Mouse (Mus musculus) spleen, adult 2 months (tissue): ENCODE measurements around the gene Catsper3. TPM values are rescaled to one million over a fixed set of nuclear protein-coding genes. Genes with fewer than 3 reads are reported as not detected.

Experiments used
- DNase-seq, 2 experiments: peaks; one replicate each; pipeline versions ENCODE4 v3.0.0 to v3.0.0-alpha.2; 2012 to 2021; ENCODE audit warnings: low spot score in 2 of 2, low read depth in 1 of 2
- H3K27ac ChIP-seq: fragments of 200-500 bp; 2 replicates; pipeline ENCODE4 v1.5.1; 2012; ENCODE audit warnings: low read length, inconsistent platforms; ENCODE audit not compliant: insufficient read depth
- H3K27me3 ChIP-seq: fragments of 200-500 bp; 2 replicates; pipeline ENCODE4 v1.6.1; 2012; ENCODE audit warnings: mild to moderate bottlenecking, moderate library complexity, low read length, inconsistent platforms; ENCODE audit not compliant: control insufficient read depth, insufficient read depth
- H3K36me3 ChIP-seq: fragments of 200-500 bp; 2 replicates; pipeline ENCODE4 v1.6.1; 2012; ENCODE audit warnings: mild to moderate bottlenecking, low read length, inconsistent platforms; ENCODE audit not compliant: control insufficient read depth, insufficient read depth
- H3K4me1 ChIP-seq: fragments of 200-500 bp; 2 replicates; pipeline ENCODE4 v1.6.1; 2011; ENCODE audit warnings: inconsistent platforms; ENCODE audit not compliant: control insufficient read depth, insufficient read depth, insufficient read length
- H3K4me3 ChIP-seq: fragments of 200-500 bp; 2 replicates; pipeline ENCODE4 v1.5.1; 2011; ENCODE audit warnings: mild to moderate bottlenecking, inconsistent platforms; ENCODE audit not compliant: insufficient read depth, insufficient read length; ENCODE audit errors: extremely low read depth
- CTCF ChIP-seq: fragments of 200-500 bp; IDR thresholded peaks from 2 replicates; pipeline ENCODE4 v1.5.1; 2011; ENCODE audit warnings: mild to moderate bottlenecking, inconsistent platforms; ENCODE audit not compliant: insufficient read depth, insufficient read length, insufficient replicate concordance; ENCODE audit errors: extremely low read depth
- POLR2A ChIP-seq: fragments of 200-500 bp; IDR thresholded peaks from 2 replicates; pipeline ENCODE4 v1.6.1; 2011; ENCODE audit warnings: low read depth, low read length, inconsistent platforms
- WGBS: fragments of 180-500 bp; shearing (Covaris S2); methylation state at CpG from one replicate; pipeline ENCODE4 v1.1.7; 2018; 5-methylcytosine and 5-hydroxymethylcytosine counted together
- polyA plus RNA-seq: library from polyadenylated mRNA; depleted of rRNA; stranded (reverse); fragments of >200 nt; gene quantifications from 2 replicates; pipeline ENCODE4 v1.2.3, GENCODE M21; 2012

Catsper3 gene
- polyA plus RNA-seq, 1 experiment, result 0.06 TPM

DNA sequence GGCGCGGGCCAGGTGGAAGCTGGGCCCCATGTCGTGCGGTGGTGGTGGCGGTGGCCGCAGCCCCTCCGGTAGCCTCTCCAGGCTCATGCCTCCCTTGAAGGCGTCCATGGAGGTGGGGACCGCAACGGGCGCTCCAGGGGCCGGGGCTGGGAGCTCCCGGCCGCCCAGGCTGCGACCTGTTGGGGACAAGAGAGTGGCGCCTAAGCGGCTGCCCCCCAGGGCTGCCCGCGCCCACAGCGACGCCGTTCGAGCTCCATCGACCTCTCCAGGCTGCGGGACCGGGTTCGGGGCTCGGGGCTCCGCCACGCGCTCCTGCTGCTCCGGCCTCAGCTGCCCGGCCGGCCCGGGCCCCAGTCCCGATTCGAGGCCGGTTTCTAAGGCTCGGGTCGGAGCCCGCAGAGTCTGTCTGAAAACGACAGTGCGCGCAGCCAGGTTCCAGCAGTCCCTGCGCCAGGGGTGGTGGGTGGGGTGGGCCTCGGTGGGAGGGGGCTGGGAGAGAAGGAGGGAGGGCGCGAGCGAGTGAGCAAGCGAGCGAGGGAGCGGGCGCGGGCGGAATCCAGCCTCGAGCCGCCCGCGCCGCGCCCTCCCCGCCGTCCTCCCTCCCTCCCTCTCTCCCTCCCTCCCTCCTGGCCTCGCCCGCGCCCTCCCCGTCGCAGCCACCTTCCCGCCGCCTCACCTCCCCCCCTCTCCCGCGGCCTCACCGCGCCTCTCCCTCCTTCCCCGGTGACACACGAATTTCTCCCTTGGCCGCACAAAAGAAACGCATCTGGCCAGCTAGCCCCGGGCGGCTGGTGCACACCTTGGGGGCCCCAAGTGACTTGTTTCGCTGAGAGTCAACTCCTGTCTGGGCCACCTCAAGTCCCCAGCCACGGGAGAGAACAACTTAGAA lies 46.7 kb downstream of the Catsper3 start:
- no peak for DNase-seq
- Histone ChIP-seq H3K27ac (no peak overlapping the region), H3K4me3 (no peak overlapping the region), H3K4me1 (peaks cover 2% of the 10 kb centered on the region; the same call in 1 of the 2 replicates), H3K27me3 (peaks cover 46% of the 10 kb centered on the region), H3K36me3 (no peaks in the 10 kb centered on the region)
- TF ChIP-seq POLR2A (no peak), CTCF (no peak)
- WGBS, result 3% methylated on average over 60 of the region's 82 CpGs

DNA sequence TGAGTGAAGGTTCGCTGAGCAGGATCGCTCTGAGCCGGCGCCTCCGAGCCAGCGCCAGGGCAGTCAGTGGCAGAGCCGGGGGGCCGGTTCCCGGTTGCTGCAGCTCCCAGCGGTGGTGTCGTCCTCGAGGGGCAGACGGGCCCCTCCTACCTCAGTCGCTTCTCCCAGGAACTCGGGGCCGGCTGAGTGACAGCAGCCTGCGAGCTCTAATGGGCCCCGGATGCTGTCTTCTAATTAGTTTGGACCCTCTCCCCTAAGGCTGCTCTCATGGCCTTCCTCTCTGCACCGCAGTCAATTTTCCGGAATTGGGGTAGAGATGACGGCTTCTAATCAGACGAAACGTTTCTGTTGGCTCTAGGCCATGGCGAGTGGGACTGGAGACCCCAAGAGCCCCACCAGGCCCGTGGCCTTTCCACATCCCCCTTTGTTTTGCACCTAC lies 47.4 kb downstream of the Catsper3 start:
- Histone ChIP-seq H3K4me1 (peaks cover 2% of the 10 kb centered on the region; the same call in 1 of the 2 replicates), H3K36me3 (no peaks in the 10 kb centered on the region), H3K4me3 (no peak overlapping the region), H3K27ac (no peak overlapping the region), H3K27me3 (peaks cover 43% of the 10 kb centered on the region)
- WGBS, result 12% methylated on average over 25 of the region's 25 CpGs
- no peak for DNase-seq
- TF ChIP-seq POLR2A (no peak), CTCF (no peak)

DNA sequence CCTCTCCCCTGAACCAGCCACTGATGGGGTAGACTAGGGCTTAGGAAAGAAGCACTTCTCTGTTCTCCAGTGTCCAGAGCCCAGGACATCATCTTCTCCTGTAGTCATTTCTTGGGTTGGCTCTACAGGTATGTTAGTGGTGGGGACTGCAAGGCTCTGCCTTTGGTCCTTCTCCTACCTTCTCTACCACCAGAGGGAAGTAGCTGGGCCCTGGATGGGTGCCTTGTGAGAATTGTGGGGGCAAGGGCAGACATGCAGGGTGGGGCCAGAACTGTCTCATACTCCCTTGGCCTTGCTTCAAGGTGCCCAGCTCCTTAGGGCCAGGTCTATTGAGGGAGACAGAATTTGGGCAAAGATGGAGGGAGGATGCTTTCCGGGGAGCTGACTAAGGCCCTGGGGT lies 48.2 kb downstream of the Catsper3 start:
- Histone ChIP-seq H3K4me3 (no peak overlapping the region), H3K36me3 (no peaks in the 10 kb centered on the region), H3K27me3 (peaks cover 44% of the 10 kb centered on the region), H3K27ac (no peak overlapping the region), H3K4me1 (peaks cover 2% of the 10 kb centered on the region; the same call in 1 of the 2 replicates)
- 63% methylated on average over 1 of the region's 1 CpGs for WGBS
- TF ChIP-seq CTCF, result no peak
- TF ChIP-seq POLR2A, result no peak
- no peak for DNase-seq

DNA sequence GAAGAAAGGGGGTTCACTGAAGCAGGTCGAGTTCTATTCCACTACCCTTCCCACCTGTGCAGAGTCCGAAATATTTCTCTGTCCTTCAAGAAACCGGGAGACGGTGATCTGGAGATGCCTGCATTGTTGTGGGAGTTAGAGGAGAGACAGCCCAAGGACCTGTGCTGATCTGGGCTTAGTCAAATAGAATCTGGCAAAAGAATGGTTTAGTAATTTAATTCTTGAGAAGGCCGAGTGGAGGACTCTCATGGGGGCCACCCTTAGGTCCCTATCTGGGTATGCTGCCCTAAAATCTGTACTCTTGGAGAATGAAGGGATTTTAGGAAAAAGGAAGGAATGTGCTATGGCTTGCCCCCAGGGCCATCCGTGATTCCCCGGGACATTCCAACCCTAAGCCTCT lies 49.6 kb downstream of the Catsper3 start:
- Histone ChIP-seq H3K27ac (no peak overlapping the region), H3K36me3 (no peaks in the 10 kb centered on the region), H3K4me1 (peaks cover 2% of the 10 kb centered on the region; the same call in 1 of the 2 replicates), H3K4me3 (no peak overlapping the region), H3K27me3 (peaks cover 40% of the 10 kb centered on the region)
- WGBS, result 18% methylated on average over 7 of the region's 7 CpGs
- DNase-seq, result no peak
- TF ChIP-seq POLR2A, result no peak
- TF ChIP-seq CTCF, result no peak

DNA sequence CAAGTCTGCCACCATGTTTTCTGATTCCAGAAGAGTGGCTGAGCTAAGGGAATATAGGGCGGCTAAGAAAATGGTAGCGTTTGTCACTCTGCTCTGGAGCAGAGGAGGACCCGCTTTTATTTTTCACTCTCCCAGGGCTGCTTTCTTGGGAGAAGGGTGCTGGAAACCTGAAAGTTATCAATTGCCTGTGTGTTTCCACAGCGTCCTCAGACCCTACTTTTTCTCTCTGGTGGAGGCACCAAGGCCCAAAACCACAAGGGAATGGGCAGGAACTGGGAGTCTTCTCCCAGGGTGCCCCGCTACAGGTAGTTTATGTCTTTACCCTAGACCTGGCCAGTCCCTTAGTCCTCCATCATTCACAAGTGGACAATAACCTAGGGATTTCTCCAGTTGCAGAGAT lies 50.3 kb downstream of the Catsper3 start:
- H3K4me1 ChIP-seq, result peaks cover 2% of the 10 kb centered on the region; the same call in 1 of the 2 replicates
- H3K27me3 ChIP-seq, result peaks cover 39% of the 10 kb centered on the region

DNA sequence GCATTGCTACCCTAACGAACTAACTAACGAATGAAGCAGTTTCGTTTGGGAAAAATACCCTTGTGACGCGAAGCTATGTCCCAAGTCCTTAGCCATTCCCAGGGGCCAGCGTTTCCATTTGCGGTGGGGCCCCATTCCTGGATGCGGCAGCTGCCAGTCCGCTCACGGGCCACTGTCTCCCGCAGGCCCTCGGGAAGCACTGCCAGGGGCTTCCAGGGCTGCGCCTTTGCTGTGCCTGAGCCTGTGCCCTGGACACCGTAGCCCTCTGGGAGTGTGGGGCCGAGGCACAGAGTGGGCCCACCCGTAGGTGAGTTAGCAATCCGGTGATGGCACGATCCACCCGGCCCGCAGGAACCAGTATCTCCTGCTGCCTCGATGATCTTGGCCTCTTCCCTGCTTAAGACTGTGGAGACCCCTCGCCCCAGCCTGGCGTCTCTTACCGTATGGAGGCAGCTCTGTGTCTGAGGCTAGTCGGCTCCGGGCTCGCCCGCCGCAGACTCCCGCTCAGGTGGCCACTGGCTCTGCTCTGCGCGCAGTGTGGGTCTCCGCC lies 51.3 kb downstream of the Catsper3 start:
- no peak for DNase-seq
- Histone ChIP-seq H3K4me3 (no peak overlapping the region), H3K27ac (no peak overlapping the region), H3K27me3 (peaks cover 34% of the 10 kb centered on the region), H3K36me3 (no peaks in the 10 kb centered on the region), H3K4me1 (peaks cover 1% of the 10 kb centered on the region; the same call in 1 of the 2 replicates)
- WGBS, result 5% methylated on average over 33 of the region's 33 CpGs
- TF ChIP-seq CTCF (no peak), POLR2A (no peak)

More for the DNA sequence above, 50.3 kb downstream of the Catsper3 start:
- H3K4me3 ChIP-seq, result no peak overlapping the region
- 25% methylated on average over 5 of the region's 5 CpGs for WGBS
- DNase-seq, result no peak
- H3K36me3 ChIP-seq, result no peaks in the 10 kb centered on the region
- TF ChIP-seq POLR2A (no peak), CTCF (no peak)
- no peak overlapping the region for H3K27ac ChIP-seq

DNA sequence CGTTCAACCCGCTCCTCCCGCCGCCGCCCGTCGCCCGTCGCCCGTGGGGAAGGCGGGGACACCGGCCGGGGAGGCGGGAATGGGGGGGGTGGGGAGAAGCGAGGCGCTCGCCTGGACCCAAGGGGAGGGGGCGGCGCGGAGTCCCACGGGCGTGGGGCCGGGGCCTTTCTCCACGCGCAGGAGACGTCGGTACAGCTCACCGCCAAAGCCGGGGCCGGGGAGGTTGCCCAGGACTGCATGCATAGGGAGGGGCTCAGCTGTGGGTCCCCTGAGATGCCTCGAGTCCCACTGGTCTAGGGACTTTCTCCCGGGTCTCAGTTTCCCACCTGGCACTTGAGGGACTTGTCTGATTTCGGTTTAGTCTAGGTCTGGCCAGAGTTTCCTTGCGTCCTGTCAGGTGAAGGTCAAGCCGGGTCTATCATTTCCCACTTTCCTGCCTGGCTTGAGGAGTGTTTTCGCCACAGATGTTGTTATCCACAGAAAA lies 51.8 kb downstream of the Catsper3 start, which contains the start of gene Pitx1:
Gene Pitx1, minus strand, starts transcription at position 51 of the 484 bp plus-strand sequence.
- WGBS, result 7% methylated on average over 34 of the region's 36 CpGs
- Histone ChIP-seq H3K27me3 (peaks cover 29% of the 10 kb centered on the region), H3K4me1 (no peaks in the 10 kb centered on the region), H3K4me3 (no peak within 1 kb of the TSS), H3K36me3 (no peaks in the 10 kb centered on the region), H3K27ac (no peak within 1 kb of the TSS)
- DNase-seq, result no peak
- TF ChIP-seq POLR2A (no peak), CTCF (no peak)
